Mouse (Mus musculus): ENCODE data around the gene Fubp1. TPM values are rescaled to one million over a fixed set of nuclear protein-coding genes. Genes with fewer than 3 reads are reported as not detected.

Gene Fubp1
- total and polyA plus RNA-seq, 3 experiments = 214 to 333 (median 224) TPM

GRCm38 (mm10) chr3:152261436-152261835 is 51.2 kb downstream of the Fubp1 start:
- no peak overlapping the region for H3K4me3 ChIP-seq (replicated peaks in 1 of 3; ENCODE audit: low read depth in 2 of 3, low read length in 2 of 3, poor library complexity in 1 of 3)
- TF ChIP-seq ZNF384 (IDR thresholded peaks at IDR 0.05; ENCODE audit: low read depth, low read length) (no peak), E2F4 (IDR thresholded peaks at IDR 0.05; ENCODE audit: insufficient replicate concordance, low read depth, low read length) (no peak), MAX (IDR thresholded peaks at IDR 0.05; ENCODE audit: low read length) (no peak), TCF12 (IDR thresholded peaks at IDR 0.05; ENCODE audit: low read depth, low read length) (no peak), ZC3H11A (IDR thresholded peaks at IDR 0.05; ENCODE audit: low read depth, low read length) (no peak), RCOR1 (conservative IDR thresholded peaks at IDR 0.05; ENCODE audit: low read depth, low read length) (no peak), KAT2A (IDR thresholded peaks at IDR 0.05; ENCODE audit: insufficient replicate concordance, low read length) (no peak), CHD2 (IDR thresholded peaks at IDR 0.05; ENCODE audit: low read length) (no peak)
- dilution Hi-C loops (cut with MboI; ENCODE audit: extremely low pct_ligation_motif_present, extremely low pct_unique_long_range_greater_than_20kb, low sequenced_read_pairs) = no loop called here

GRCm38 (mm10) chr3:152261948-152262347 is 51.7 kb downstream of the Fubp1 start:
- no peak overlapping the region for H3K4me2 ChIP-seq (ENCODE audit: insufficient read depth, low read depth, poor library complexity, severe bottlenecking)
- no peaks in the 10 kb centered on the region for H3K36me3 ChIP-seq (replicated peaks in 1 of 2; ENCODE audit: control insufficient read depth in 1 of 2, insufficient read depth in 1 of 2, low read length in 1 of 2)
- dilution Hi-C loops (cut with MboI; ENCODE audit: extremely low pct_ligation_motif_present, extremely low pct_unique_long_range_greater_than_20kb, low sequenced_read_pairs) = no loop called here
- no peak overlapping the region for H3K4me3 ChIP-seq (replicated peaks in 1 of 3; ENCODE audit: low read depth in 2 of 3, low read length in 2 of 3, poor library complexity in 1 of 3)
- no peaks in the 10 kb centered on the region for H3K27me3 ChIP-seq (replicated peaks)
- in situ Hi-C loops (cut with MboI; ENCODE audit: low pct_ligation_motif_present, low pct_unique_long_range_greater_than_20kb, low sequenced_read_pairs) = loop anchor here (25.0 kb wide), 1 partner anchor 475 kb away; no protein-coding TSS in a partner anchor
- no peak for DNase-seq (ENCODE audit: extremely low read depth)
- no peaks in the 10 kb centered on the region for H3K79me2 ChIP-seq (replicated peaks; ENCODE audit: control insufficient read depth, extremely low read depth, insufficient read depth, poor library complexity, severe bottlenecking)
- peaks cover 0 to 2% of the 10 kb centered on the region in 2 experiments; a peak in 1 of 4 replicates for H3K4me1 ChIP-seq (ENCODE audit: control insufficient read depth in 1 of 2, insufficient read depth in 2 of 2)
- no peak overlapping the region for H3K9ac ChIP-seq (ENCODE audit: insufficient read depth, low read depth)
- H3K27ac ChIP-seq (ENCODE audit: insufficient read depth, low read depth) = no peak overlapping the region
- TF ChIP-seq NELFE (IDR thresholded peaks at IDR 0.05; ENCODE audit: low read depth, low read length) (no peak), TCF12 (IDR thresholded peaks at IDR 0.05; ENCODE audit: low read depth, low read length) (no peak), CHD2 (IDR thresholded peaks at IDR 0.05; ENCODE audit: low read length) (no peak), TBP (conservative IDR thresholded peaks at IDR 0.05; ENCODE audit: low read depth, low read length) (no peak), MEF2A (IDR thresholded peaks at IDR 0.05; ENCODE audit: borderline replicate concordance, low read depth, low read length) (no peak), RAD21 (IDR thresholded peaks at IDR 0.05; ENCODE audit: low read depth, low read length) (no peak), MYC (IDR thresholded peaks at IDR 0.05; ENCODE audit: low read depth, low read length) (no peak), ZNF384 (IDR thresholded peaks at IDR 0.05; ENCODE audit: low read depth, low read length) (no peak), ELF1 (IDR thresholded peaks at IDR 0.05; ENCODE audit: low read depth, low read length) (no peak), USF1 (IDR thresholded peaks at IDR 0.05; ENCODE audit: low read depth, low read length) (no peak), E2F4 (IDR thresholded peaks at IDR 0.05; ENCODE audit: insufficient replicate concordance, low read depth, low read length) (no peak)
- H3K9me3 ChIP-seq (replicated peaks; ENCODE audit: low read length) = no peaks in the 10 kb centered on the region

More at GRCm38 (mm10) chr3:152261436-152261835, 51.2 kb downstream of the Fubp1 start:
- Histone ChIP-seq H3K4me1 (ENCODE audit: control insufficient read depth in 1 of 2, insufficient read depth in 2 of 2) (peaks cover 0 to 2% of the 10 kb centered on the region in 2 experiments; a peak in 1 of 4 replicates), H3K79me2 (replicated peaks; ENCODE audit: control insufficient read depth, extremely low read depth, insufficient read depth, poor library complexity, severe bottlenecking) (no peaks in the 10 kb centered on the region), H3K9ac (ENCODE audit: insufficient read depth, low read depth) (no peak overlapping the region), H3K4me2 (ENCODE audit: insufficient read depth, low read depth, poor library complexity, severe bottlenecking) (no peak overlapping the region), H3K9me3 (replicated peaks; ENCODE audit: low read length) (no peaks in the 10 kb centered on the region), H3K27ac (ENCODE audit: insufficient read depth, low read depth) (no peak overlapping the region), H3K36me3 (replicated peaks in 1 of 2; ENCODE audit: control insufficient read depth in 1 of 2, insufficient read depth in 1 of 2, low read length in 1 of 2) (no peaks in the 10 kb centered on the region), H3K27me3 (replicated peaks) (no peaks in the 10 kb centered on the region)
- in situ Hi-C loops (cut with MboI; ENCODE audit: low pct_ligation_motif_present, low pct_unique_long_range_greater_than_20kb, low sequenced_read_pairs) = loop anchor here (25.0 kb wide), 1 partner anchor 476 kb away; no protein-coding TSS in a partner anchor
- DNase-seq (ENCODE audit: extremely low read depth) = no peak

Data from CH12.LX (cell line).